Mouse (Mus musculus): ENCODE results near the gene Cyth2. TPM values are rescaled to one million over a fixed set of nuclear protein-coding genes. Genes with fewer than 3 reads are reported as not detected.

Cyth2 gene
- total and polyA plus RNA-seq, 3 experiments, result 25.6 to 59.4 (median 59.1) TPM

DNA sequence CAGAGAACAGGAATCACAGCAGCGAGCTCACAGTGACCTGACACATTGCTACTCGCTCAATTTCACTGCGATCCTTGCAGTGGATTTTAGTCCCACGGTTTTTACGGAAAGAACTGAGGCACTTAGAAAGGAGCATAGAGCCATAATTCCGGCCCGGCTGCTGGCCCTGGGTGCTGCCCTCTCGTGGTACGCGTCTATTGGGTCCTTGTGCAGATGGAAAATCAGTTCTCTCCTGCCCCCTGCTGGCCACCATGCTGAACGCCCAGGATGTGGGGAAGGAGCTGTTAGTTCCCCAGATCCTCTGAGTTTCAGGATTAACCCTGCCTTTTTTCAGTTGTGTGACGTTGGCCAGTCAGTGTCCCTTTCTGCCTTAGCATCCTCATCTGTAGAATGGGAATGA lies 13.0 kb downstream of the Cyth2 start:
- in situ Hi-C loops (cut with MboI; ENCODE audit: low pct_ligation_motif_present, low pct_unique_long_range_greater_than_20kb, low sequenced_read_pairs) (loop anchor here (5.0 kb wide), 1 partner anchor 59 kb away; no protein-coding TSS in a partner anchor), dilution Hi-C loops (cut with MboI; ENCODE audit: extremely low pct_ligation_motif_present, extremely low pct_unique_long_range_greater_than_20kb, low sequenced_read_pairs) (no loop called here)

DNA sequence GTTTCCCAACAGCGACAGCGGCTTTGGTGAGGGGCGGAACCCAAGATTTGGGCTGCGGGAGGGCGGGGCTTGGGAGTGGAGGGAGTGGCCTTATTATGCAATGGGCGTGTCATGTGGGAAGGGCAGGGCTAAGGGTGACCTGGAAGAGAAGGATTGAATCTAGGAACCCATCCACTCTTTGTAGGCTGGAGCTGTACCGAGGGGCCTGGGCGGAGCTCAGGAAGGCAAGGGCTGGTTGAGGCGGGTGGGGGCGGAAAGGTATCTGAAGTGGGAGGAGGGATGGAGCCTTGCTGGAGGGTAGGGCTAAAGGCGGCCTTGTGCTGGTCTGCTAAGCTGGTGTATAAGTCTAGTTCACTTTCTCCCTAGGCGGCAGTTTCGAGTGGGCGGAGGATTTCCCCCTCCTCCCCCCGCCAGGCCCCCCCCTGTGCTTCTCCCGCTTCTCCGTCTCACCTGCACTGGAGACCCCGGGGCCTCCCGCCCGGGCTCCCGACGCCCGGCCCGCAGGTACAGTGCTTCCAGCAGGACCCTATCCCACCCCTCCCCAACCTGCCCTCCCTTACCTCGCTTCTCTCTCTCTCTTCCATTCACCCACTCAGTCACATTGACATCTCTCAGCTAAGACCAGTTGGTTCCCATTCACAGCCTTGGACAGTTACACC lies 13.7 kb downstream of the Cyth2 start:
- no peaks in the 10 kb centered on the region for H3K36me3 ChIP-seq (replicated peaks in 1 of 2; ENCODE audit: control insufficient read depth in 1 of 2, insufficient read depth in 1 of 2, low read length in 1 of 2)
- H3K79me2 ChIP-seq (replicated peaks; ENCODE audit: control insufficient read depth, extremely low read depth, insufficient read depth, poor library complexity, severe bottlenecking), result no peaks in the 10 kb centered on the region
- DNase-seq (ENCODE audit: extremely low read depth), result peak; percentile 67
- in situ Hi-C loops (cut with MboI; ENCODE audit: low pct_ligation_motif_present, low pct_unique_long_range_greater_than_20kb, low sequenced_read_pairs), result loop anchor here (5.0 kb wide), 1 partner anchor 58 kb away; no protein-coding TSS in a partner anchor
- H3K4me3 ChIP-seq (replicated peaks in 1 of 3; ENCODE audit: low read depth in 2 of 3, low read length in 2 of 3, poor library complexity in 1 of 3), result peak overlapping the region; percentile 21 to 43 (median 42)
- dilution Hi-C loops (cut with MboI; ENCODE audit: extremely low pct_ligation_motif_present, extremely low pct_unique_long_range_greater_than_20kb, low sequenced_read_pairs), result no loop called here
- H3K9me3 ChIP-seq (replicated peaks; ENCODE audit: low read length), result no peaks in the 10 kb centered on the region
- peak overlapping the region; percentile 90 for H3K4me2 ChIP-seq (ENCODE audit: insufficient read depth, low read depth, poor library complexity, severe bottlenecking)
- H3K27ac ChIP-seq (ENCODE audit: insufficient read depth, low read depth), result no peak overlapping the region
- H3K4me1 ChIP-seq (ENCODE audit: control insufficient read depth in 1 of 2, insufficient read depth in 2 of 2), result peaks cover 5 to 9% of the 10 kb centered on the region in 2 experiments
- peaks cover 13% of the 10 kb centered on the region for H3K27me3 ChIP-seq (replicated peaks)
- H3K9ac ChIP-seq (ENCODE audit: insufficient read depth, low read depth), result peak overlapping the region; percentile 23; the same call in 1 of the 2 replicates
- no peak for TF ChIP-seq USF1 (IDR thresholded peaks at IDR 0.05; ENCODE audit: low read depth, low read length)
- TF ChIP-seq RAD21 (IDR thresholded peaks at IDR 0.05; ENCODE audit: low read depth, low read length), result no peak
- no peak for TF ChIP-seq MAFK (IDR thresholded peaks at IDR 0.05; ENCODE audit: insufficient replicate concordance, low read length)
- TF ChIP-seq GABPA (IDR thresholded peaks at IDR 0.05; ENCODE audit: insufficient replicate concordance, low read depth, low read length), result no peak
- no peak for TF ChIP-seq NRF1 (IDR thresholded peaks at IDR 0.05; ENCODE audit: low read depth, low read length)
- TF ChIP-seq ELF1 (IDR thresholded peaks at IDR 0.05; ENCODE audit: low read depth, low read length), result no peak
- no peak for TF ChIP-seq ZMIZ1 (IDR thresholded peaks at IDR 0.05; ENCODE audit: low read depth, low read length)
- no peak for TF ChIP-seq SIN3A (IDR thresholded peaks at IDR 0.05; ENCODE audit: low read length)
- TF ChIP-seq ETS1 (conservative IDR thresholded peaks at IDR 0.05; ENCODE audit: low read depth, low read length), result no peak
- TF ChIP-seq RCOR1 (conservative IDR thresholded peaks at IDR 0.05; ENCODE audit: low read depth, low read length), result no peak
- no peak for TF ChIP-seq EP300 (IDR thresholded peaks at IDR 0.05; ENCODE audit: low read length)
- TF ChIP-seq ZC3H11A (IDR thresholded peaks at IDR 0.05; ENCODE audit: low read depth, low read length), result no peak
- TF ChIP-seq JUN (IDR thresholded peaks at IDR 0.05; ENCODE audit: insufficient read depth, low read depth, low read length), result no peak
- TF ChIP-seq USF2 (conservative IDR thresholded peaks at IDR 0.05; ENCODE audit: low read depth, low read length), result no peak
- TF ChIP-seq IRF4 (IDR thresholded peaks at IDR 0.05; ENCODE audit: low read depth, low read length), result no peak; the same call in 1 of the 2 replicates
- TF ChIP-seq SMC3 (IDR thresholded peaks at IDR 0.05; ENCODE audit: low read depth, low read length), result no peak
- TF ChIP-seq CTCF (conservative IDR thresholded peaks at IDR 0.05 in 1 of 2, IDR thresholded peaks at IDR 0.05 in 1 of 2; ENCODE audit: low read depth in 2 of 2, low read length in 2 of 2), result no peak
- TF ChIP-seq ZNF384 (IDR thresholded peaks at IDR 0.05; ENCODE audit: low read depth, low read length), result no peak

More for the DNA sequence above, 13.0 kb downstream of the Cyth2 start:
- Histone ChIP-seq H3K4me3 (replicated peaks in 1 of 3; ENCODE audit: low read depth in 2 of 3, low read length in 2 of 3, poor library complexity in 1 of 3) (peak overlapping the region; percentile 21 to 43 (median 42)), H3K9me3 (replicated peaks; ENCODE audit: low read length) (no peaks in the 10 kb centered on the region), H3K4me2 (ENCODE audit: insufficient read depth, low read depth, poor library complexity, severe bottlenecking) (peak overlapping the region; percentile 90), H3K4me1 (ENCODE audit: control insufficient read depth in 1 of 2, insufficient read depth in 2 of 2) (peaks cover 5 to 9% of the 10 kb centered on the region in 2 experiments), H3K79me2 (replicated peaks; ENCODE audit: control insufficient read depth, extremely low read depth, insufficient read depth, poor library complexity, severe bottlenecking) (no peaks in the 10 kb centered on the region), H3K9ac (ENCODE audit: insufficient read depth, low read depth) (peak overlapping the region; percentile 23; the same call in 1 of the 2 replicates), H3K27ac (ENCODE audit: insufficient read depth, low read depth) (no peak overlapping the region), H3K27me3 (replicated peaks) (peaks cover 13% of the 10 kb centered on the region), H3K36me3 (replicated peaks in 1 of 2; ENCODE audit: control insufficient read depth in 1 of 2, insufficient read depth in 1 of 2, low read length in 1 of 2) (peaks cover 0 to 6% of the 10 kb centered on the region in 2 experiments)
- TF ChIP-seq NRF1 (IDR thresholded peaks at IDR 0.05; ENCODE audit: low read depth, low read length), result peak; percentile 56
- no peak for TF ChIP-seq MAFK (IDR thresholded peaks at IDR 0.05; ENCODE audit: insufficient replicate concordance, low read length)
- peak; percentile 58 for TF ChIP-seq HCFC1 (IDR thresholded peaks at IDR 0.05; ENCODE audit: low read depth, low read length)
- TF ChIP-seq ZC3H11A (IDR thresholded peaks at IDR 0.05; ENCODE audit: low read depth, low read length), result peak; percentile 98
- TF ChIP-seq CTCF (conservative IDR thresholded peaks at IDR 0.05 in 1 of 2, IDR thresholded peaks at IDR 0.05 in 1 of 2; ENCODE audit: low read depth in 2 of 2, low read length in 2 of 2), result peak; percentile 90 to 100
- peak; percentile 100 for TF ChIP-seq SMC3 (IDR thresholded peaks at IDR 0.05; ENCODE audit: low read depth, low read length)
- 0 out of 2 replicates have a peak, but pooled peaks have one; percentile 21 for TF ChIP-seq MXI1 (IDR thresholded peaks at IDR 0.05; ENCODE audit: low read depth, low read length)
- no peak for TF ChIP-seq POLR2A (IDR thresholded peaks at IDR 0.05; ENCODE audit: low read depth, low read length)
- TF ChIP-seq MYC (IDR thresholded peaks at IDR 0.05; ENCODE audit: low read depth, low read length), result 0 out of 2 replicates have a peak, but pooled peaks have one; percentile 57
- peak; percentile 93 for TF ChIP-seq RAD21 (IDR thresholded peaks at IDR 0.05; ENCODE audit: low read depth, low read length)
- peak; percentile 66; the same call in 1 of the 2 replicates for TF ChIP-seq MEF2A (IDR thresholded peaks at IDR 0.05; ENCODE audit: borderline replicate concordance, low read depth, low read length)
- TF ChIP-seq ETS1 (conservative IDR thresholded peaks at IDR 0.05; ENCODE audit: low read depth, low read length), result no peak
- TF ChIP-seq USF2 (conservative IDR thresholded peaks at IDR 0.05; ENCODE audit: low read depth, low read length), result no peak
- peak; percentile 47 for TF ChIP-seq BHLHE40 (IDR thresholded peaks at IDR 0.05; ENCODE audit: low read depth, low read length)
- no peak for TF ChIP-seq JUN (IDR thresholded peaks at IDR 0.05; ENCODE audit: insufficient read depth, low read depth, low read length)
- peak; percentile 75 for TF ChIP-seq IRF4 (IDR thresholded peaks at IDR 0.05; ENCODE audit: low read depth, low read length)
- TF ChIP-seq MAZ (IDR thresholded peaks at IDR 0.05; ENCODE audit: low read depth, low read length), result peak; percentile 62
- TF ChIP-seq ELF1 (IDR thresholded peaks at IDR 0.05; ENCODE audit: low read depth, low read length), result no peak; the same call in 1 of the 2 replicates
- no peak for TF ChIP-seq CHD1 (IDR thresholded peaks at IDR 0.05; ENCODE audit: low read depth, low read length)
- no peak; the same call in 1 of the 2 replicates for TF ChIP-seq ZNF384 (IDR thresholded peaks at IDR 0.05; ENCODE audit: low read depth, low read length)
- no peak for TF ChIP-seq E2F4 (IDR thresholded peaks at IDR 0.05; ENCODE audit: insufficient replicate concordance, low read depth, low read length)
- no peak for TF ChIP-seq POLR2AphosphoS2 (IDR thresholded peaks at IDR 0.05; ENCODE audit: low read depth, low read length)
- peak; percentile 86 for TF ChIP-seq SIN3A (IDR thresholded peaks at IDR 0.05; ENCODE audit: low read length)
- no peak for TF ChIP-seq CHD2 (IDR thresholded peaks at IDR 0.05; ENCODE audit: low read length)
- TF ChIP-seq TCF12 (IDR thresholded peaks at IDR 0.05; ENCODE audit: low read depth, low read length), result 0 out of 2 replicates have a peak, but pooled peaks have one; percentile 45
- TF ChIP-seq NELFE (IDR thresholded peaks at IDR 0.05; ENCODE audit: low read depth, low read length), result peak; percentile 93; the same call in 1 of the 2 replicates
- 0 out of 2 replicates have a peak, but pooled peaks have one; percentile 35 for TF ChIP-seq RCOR1 (conservative IDR thresholded peaks at IDR 0.05; ENCODE audit: low read depth, low read length)
- TF ChIP-seq PAX5 (IDR thresholded peaks at IDR 0.05; ENCODE audit: low read length), result no peak
- DNase-seq (ENCODE audit: extremely low read depth), result peak; percentile 92

Data from CH12.LX (cell line).